Mouse (Mus musculus) neural tube, embryonic 14.5 days (tissue): Measurements from ENCODE around the gene Tal1. TPM values are rescaled to one million over a fixed set of nuclear protein-coding genes. Genes with fewer than 3 reads are reported as not detected.
A peak's percentile ranks its signal among the peaks of the same experiment; 100 is the strongest.

Experiments
- ATAC-seq: fragments of 200-750 bp; cut with Nextera tagmentation; 2 replicates; pipeline ENCODE4 v1.8.0; 2017; ENCODE audit warnings: low read depth, mild to moderate bottlenecking, moderate TSS enrichment, moderate library complexity
- H3K27ac ChIP-seq: fragments of 300-500 bp; sonication (generic); 2 replicates; pipeline ENCODE4 v1.5.1; 2014; ENCODE audit warnings: low read depth, mild to moderate bottlenecking, control low read depth, low read length, moderate library complexity, mixed read lengths
- H3K27me3 ChIP-seq: fragments of 300-500 bp; sonication (generic); 2 replicates; pipeline ENCODE4 v1.6.1; 2014; ENCODE audit warnings: low read length; ENCODE audit not compliant: control insufficient read depth, insufficient read depth
- H3K36me3 ChIP-seq: fragments of 300-500 bp; sonication (generic); 2 replicates; pipeline ENCODE4 v1.6.1; 2014; ENCODE audit warnings: low read length, mixed read lengths; ENCODE audit not compliant: control insufficient read depth, insufficient read depth
- H3K4me1 ChIP-seq: fragments of 300-500 bp; sonication (generic); 2 replicates; pipeline ENCODE4 v1.6.1; 2014; ENCODE audit warnings: low read length; ENCODE audit not compliant: control insufficient read depth, insufficient read depth
- H3K4me2 ChIP-seq: fragments of 300-500 bp; sonication (generic); 2 replicates; pipeline ENCODE4 v1.6.1; 2014; ENCODE audit warnings: mild to moderate bottlenecking, low read depth, low read length, control low read depth
- H3K4me3 ChIP-seq: fragments of 300-500 bp; sonication (generic); 2 replicates; pipeline ENCODE4 v1.5.1; 2014; ENCODE audit warnings: low read depth, low read length, control low read depth, mixed read lengths
- H3K9ac ChIP-seq: fragments of 300-500 bp; sonication (generic); replicated peaks from 2 replicates; pipeline ENCODE4 v1.6.1; 2014; ENCODE audit warnings: low read depth, mild to moderate bottlenecking, control low read depth, low read length, mixed read lengths
- H3K9me3 ChIP-seq: fragments of 300-500 bp; sonication (generic); 2 replicates; pipeline ENCODE4 v1.6.1; 2016; ENCODE audit warnings: low read length; ENCODE audit not compliant: control insufficient read depth
- WGBS: fragments of 180-500 bp; shearing (Covaris S2); extraction: QIAGEN DNeasy Blood & Tissue Kit; methylation state at CpG from one replicate; pipeline ENCODE4 v1.1.7; 2014; 5-methylcytosine and 5-hydroxymethylcytosine counted together
- polyA plus RNA-seq: library from polyadenylated mRNA; unstranded; fragments of >200 nt; fragmentation: Nextera tagmentation; extraction: Ambion mirVana; gene quantifications from 2 replicates; pipeline ENCODE4 v1.2.1, GENCODE M21; 2014

Gene Tal1
- polyA plus RNA-seq, 1 experiment from 2014 or later = 2.3 TPM

DNA sequence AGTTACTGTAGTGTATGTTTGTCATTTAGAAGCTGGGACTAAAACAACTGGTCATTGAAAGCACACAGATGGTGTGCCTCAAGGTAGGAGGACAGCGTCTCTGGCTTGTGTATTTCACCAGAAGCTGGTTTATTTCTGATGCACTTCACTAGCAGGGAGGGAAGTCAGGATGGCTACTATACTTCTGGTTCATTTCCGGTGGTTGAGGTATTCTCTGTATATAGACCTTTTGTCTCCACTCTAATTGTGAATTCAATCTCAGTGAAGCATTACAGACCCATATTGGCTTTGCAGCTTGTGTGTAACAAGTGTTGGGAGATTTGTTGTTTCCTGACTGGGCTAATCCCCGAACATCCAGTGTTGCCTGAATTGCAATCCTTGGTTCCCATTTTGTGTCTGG is 4.5 kb downstream of the Tal1 start:
- Histone ChIP-seq H3K4me1 (peaks cover 12% of the 10 kb centered on the region; the same call in 1 of the 2 replicates), H3K27me3 (peaks cover 59% of the 10 kb centered on the region), H3K36me3 (no peaks in the 10 kb centered on the region), H3K27ac (no peak overlapping the region), H3K9ac (no peak overlapping the region), H3K4me2 (no peak overlapping the region), H3K4me3 (no peak overlapping the region), H3K9me3 (no peaks in the 10 kb centered on the region)
- ATAC-seq = no peak
- WGBS = 10% methylated on average over 3 of the region's 3 CpGs

DNA sequence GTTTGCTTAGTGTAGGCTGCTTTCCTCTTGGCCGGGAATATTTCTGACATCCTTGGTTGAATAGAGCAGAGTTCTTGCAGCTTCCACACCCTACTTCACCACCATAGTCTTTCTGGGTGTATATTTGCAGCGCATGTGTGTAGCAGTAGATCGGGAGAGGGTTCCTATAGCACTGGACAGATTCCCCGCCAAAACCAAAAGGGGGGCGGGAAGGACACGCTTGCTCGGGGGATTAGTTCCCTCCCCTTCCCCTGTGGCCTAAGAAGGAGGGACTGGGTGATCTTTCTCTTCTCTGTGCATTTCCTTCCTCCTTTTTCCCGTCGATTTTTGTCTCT is 6.3 kb downstream of the Tal1 start:
- H3K4me1 ChIP-seq = 0 out of 2 replicates have a peak, but pooled peaks cover 7% of the 10 kb centered on the region
- 2% methylated on average over 9 of the region's 9 CpGs for WGBS
- H3K9me3 ChIP-seq = no peaks in the 10 kb centered on the region
- H3K27me3 ChIP-seq = peaks cover 63% of the 10 kb centered on the region
- ATAC-seq = no peak
- no peak overlapping the region for H3K27ac ChIP-seq
- H3K4me3 ChIP-seq = peak overlapping the region; percentile 41; the same call in 1 of the 2 replicates
- H3K36me3 ChIP-seq = no peaks in the 10 kb centered on the region
- H3K4me2 ChIP-seq = peak overlapping the region; percentile 91
- H3K9ac ChIP-seq = no peak overlapping the region

- H3K4me1 ChIP-seq = 0 out of 2 replicates have a peak, but pooled peaks cover 7% of the 10 kb centered on the region
- no peaks in the 10 kb centered on the region for H3K36me3 ChIP-seq
- H3K4me2 ChIP-seq = peak overlapping the region; percentile 91
- no peaks in the 10 kb centered on the region for H3K9me3 ChIP-seq
- H3K9ac ChIP-seq = peak overlapping the region; percentile 55
- peak overlapping the region; percentile 41 for H3K4me3 ChIP-seq
- peaks cover 63% of the 10 kb centered on the region for H3K27me3 ChIP-seq
- no peak overlapping the region for H3K27ac ChIP-seq
- WGBS = under 1% methylated on average over 48 of the region's 58 CpGs
- peak; percentile 87 for ATAC-seq
Measured at GRCm38 (mm10) chr4:115062875-115063517, 6.8 kb downstream of the Tal1 start.

DNA sequence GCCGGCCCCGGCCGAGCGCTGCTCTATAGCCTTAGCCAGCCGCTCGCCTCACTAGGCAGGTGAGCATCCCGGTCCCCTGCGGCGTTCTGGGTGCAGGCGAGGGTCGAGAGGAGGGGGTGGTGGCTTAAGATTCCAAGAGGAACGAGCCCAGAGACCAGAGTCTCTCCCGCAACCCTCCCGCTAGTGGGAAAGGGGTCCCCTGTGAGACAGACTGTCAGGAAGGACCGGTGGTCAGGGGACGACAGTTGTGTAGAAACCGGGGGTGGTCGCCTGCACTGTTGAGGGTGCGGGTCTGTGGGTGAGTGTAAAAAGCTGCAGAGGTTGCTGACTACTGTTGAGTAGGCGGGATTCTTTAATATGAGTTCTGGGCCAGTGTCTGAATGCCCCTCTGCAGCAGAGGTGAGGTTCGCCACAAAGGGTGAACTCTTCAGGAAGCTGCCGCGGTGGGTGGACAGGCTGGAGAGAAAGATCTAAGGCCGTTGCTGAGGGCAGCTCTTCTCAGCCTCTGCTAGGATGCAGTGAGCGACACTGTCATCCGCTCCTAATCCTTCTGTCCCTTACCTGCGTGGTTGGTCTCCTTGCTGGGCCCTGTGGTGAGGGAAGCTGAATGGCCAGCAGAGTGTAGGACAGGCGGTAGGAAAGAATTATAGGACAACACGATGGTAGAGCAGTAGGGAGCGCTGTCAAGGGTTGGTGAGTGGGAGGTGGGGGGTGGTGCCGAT is 7.5 kb downstream of the Tal1 start:
- peak overlapping the region; percentile 91 for H3K4me2 ChIP-seq
- H3K4me3 ChIP-seq = peak overlapping the region; percentile 41
- H3K9me3 ChIP-seq = no peaks in the 10 kb centered on the region
- 0 out of 2 replicates have a peak, but pooled peaks cover 7% of the 10 kb centered on the region for H3K4me1 ChIP-seq
- peak overlapping the region; percentile 55 for H3K9ac ChIP-seq
- WGBS = 1% methylated on average over 31 of the region's 31 CpGs
- ATAC-seq = peak; percentile 12; the same call in 1 of the 2 replicates
- no peak overlapping the region for H3K27ac ChIP-seq
- peaks cover 62% of the 10 kb centered on the region for H3K27me3 ChIP-seq
- no peaks in the 10 kb centered on the region for H3K36me3 ChIP-seq

GRCm38 (mm10) chr4:115071668-115072067 is 15.4 kb downstream of the Tal1 start:
- ATAC-seq = no peak
- 75% methylated on average over 1 of the region's 1 CpGs for WGBS
- Histone ChIP-seq H3K9ac (no peak overlapping the region), H3K4me1 (no peaks in the 10 kb centered on the region), H3K4me2 (no peak overlapping the region), H3K9me3 (no peaks in the 10 kb centered on the region), H3K4me3 (no peak overlapping the region), H3K36me3 (no peaks in the 10 kb centered on the region), H3K27ac (no peak overlapping the region), H3K27me3 (peaks cover under 1% of the 10 kb centered on the region; the same call in 1 of the 2 replicates)

- no peak for ATAC-seq
- no peaks in the 10 kb centered on the region for H3K36me3 ChIP-seq
- H3K9ac ChIP-seq = no peak overlapping the region
- no peaks in the 10 kb centered on the region for H3K27me3 ChIP-seq
- no peak overlapping the region for H3K4me3 ChIP-seq
- H3K4me1 ChIP-seq = peaks cover 9% of the 10 kb centered on the region; the same call in 1 of the 2 replicates
- H3K9me3 ChIP-seq = no peaks in the 10 kb centered on the region
- no peak overlapping the region for H3K27ac ChIP-seq
- WGBS = 94% methylated on average over 1 of the region's 1 CpGs
- no peak overlapping the region for H3K4me2 ChIP-seq
Measured at GRCm38 (mm10) chr4:115074789-115075188, 18.6 kb downstream of the Tal1 start.

DNA sequence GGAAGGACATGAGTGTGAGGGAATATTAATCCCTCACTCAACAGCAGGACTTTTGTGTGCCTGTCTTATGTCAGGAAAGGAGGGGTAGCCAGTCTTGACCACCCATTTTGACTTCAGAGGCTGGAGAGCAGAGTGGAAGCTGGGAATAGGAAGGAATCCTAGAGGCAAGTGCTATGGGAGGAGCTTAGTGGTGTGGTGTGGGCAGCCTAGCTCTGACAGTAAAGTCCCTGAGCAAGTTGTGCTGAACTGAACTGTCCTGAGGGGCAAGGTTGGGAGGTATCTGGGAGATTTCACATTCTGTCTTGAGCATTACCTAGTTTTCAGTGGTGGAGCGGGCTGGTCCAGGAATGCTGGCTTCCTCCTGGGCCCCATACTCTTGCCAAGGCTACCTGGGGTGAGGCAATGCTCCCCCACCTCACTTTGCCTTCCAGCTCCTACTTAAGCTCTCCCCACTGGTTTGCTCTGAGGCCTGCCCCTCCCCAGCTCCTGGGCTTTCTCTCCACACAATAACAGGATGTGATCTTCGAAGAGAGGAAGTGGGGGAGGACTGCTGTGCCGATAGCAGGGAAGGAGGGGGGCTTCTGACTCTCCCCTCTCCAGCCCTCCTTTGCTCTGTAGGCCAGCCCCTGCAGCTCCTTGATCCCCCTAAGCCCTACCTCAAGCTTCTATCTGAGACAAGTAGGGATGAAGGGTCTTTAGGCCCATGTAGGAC is 19.1 kb downstream of the Tal1 start:
- H3K4me1 ChIP-seq = peaks cover 11% of the 10 kb centered on the region; the same call in 1 of the 2 replicates
- no peaks in the 10 kb centered on the region for H3K9me3 ChIP-seq
- no peaks in the 10 kb centered on the region for H3K36me3 ChIP-seq
- H3K9ac ChIP-seq = no peak overlapping the region
- H3K4me2 ChIP-seq = no peak overlapping the region
- WGBS = 67% methylated on average over 3 of the region's 3 CpGs
- ATAC-seq = no peak
- H3K27ac ChIP-seq = no peak overlapping the region
- no peak overlapping the region for H3K4me3 ChIP-seq
- H3K27me3 ChIP-seq = no peaks in the 10 kb centered on the region

DNA sequence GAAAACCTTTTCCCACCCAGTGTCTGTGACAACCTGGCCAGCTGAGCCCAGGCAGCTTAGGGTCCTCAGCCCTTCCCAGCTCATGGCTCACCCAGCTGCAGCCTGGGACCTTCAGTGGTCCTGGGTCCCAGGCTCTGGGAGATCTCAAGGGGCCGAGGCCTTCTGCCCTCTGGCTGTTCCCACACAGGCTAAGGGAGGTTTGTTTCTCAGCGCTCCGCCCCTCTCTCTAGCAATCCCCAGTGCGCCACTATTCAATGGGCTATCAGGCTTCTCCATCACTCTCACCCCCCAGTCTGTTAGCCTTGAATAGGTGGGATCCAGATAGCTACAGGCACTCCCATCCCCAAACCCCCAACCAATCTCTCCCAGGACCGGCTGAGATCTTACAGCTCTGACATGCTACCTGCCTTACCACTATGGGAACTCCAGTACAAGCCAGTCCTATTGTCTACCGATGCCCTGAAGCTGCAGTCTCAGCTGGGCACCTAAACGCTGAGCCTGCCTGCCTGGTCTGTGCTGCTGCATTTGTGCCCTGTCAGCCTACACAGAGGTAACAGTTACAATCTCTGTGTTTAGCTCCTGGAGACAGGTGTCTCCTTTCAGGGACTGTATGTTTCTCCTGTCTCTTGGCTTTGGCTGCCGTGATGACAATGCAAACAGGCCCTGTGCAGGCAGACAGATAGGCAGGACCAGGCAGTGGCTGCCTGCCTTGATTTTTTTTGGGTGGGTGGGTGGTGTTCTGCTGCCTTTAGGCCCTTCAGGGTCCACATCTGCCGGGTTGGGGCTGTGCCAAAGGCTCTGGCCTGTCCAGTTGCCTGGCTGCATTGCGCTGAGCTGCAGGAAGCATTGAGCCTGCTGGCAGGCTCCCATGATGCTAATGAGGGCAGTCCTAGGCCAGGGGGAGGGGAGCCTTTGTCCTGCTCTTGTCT is 22.9 kb downstream of the Tal1 start:
- 0 out of 2 replicates have a peak overlapping the region, but pooled peaks have one; percentile 21 for H3K9ac ChIP-seq
- 9% methylated on average over 10 of the region's 10 CpGs for WGBS
- no peak overlapping the region for H3K4me2 ChIP-seq

More for the DNA sequence above, 22.9 kb downstream of the Tal1 start:
- ATAC-seq = peak; percentile 90
- Histone ChIP-seq H3K27ac (0 out of 2 replicates have a peak overlapping the region, but pooled peaks have one; percentile 39), H3K4me3 (no peak overlapping the region), H3K36me3 (no peaks in the 10 kb centered on the region), H3K27me3 (no peaks in the 10 kb centered on the region), H3K9me3 (no peaks in the 10 kb centered on the region), H3K4me1 (peaks cover 11% of the 10 kb centered on the region; the same call in 1 of the 2 replicates)
